Mouse (Mus musculus) 3T3-L1 (cell line): ENCODE results near the gene Bmp10.
A peak's percentile ranks its signal among the peaks of the same experiment; 100 is the strongest.

ENCODE experiments used
- DNase-seq: peaks from one replicate; pipeline ENCODE4 v3.0.0-alpha.2; 2015; ENCODE audit warnings: low read depth, low spot score

The Bmp10 gene

GRCm38 (mm10) chr6:87428487-87429044 lies at the start of gene Bmp10:
Gene Bmp10 (plus strand): TSS chr6:87428994.
- no peak for DNase-seq

- peak; percentile 27 for DNase-seq
Measured at GRCm38 (mm10) chr6:87383926-87384691, 44.7 kb upstream of the Bmp10 start.

- DNase-seq, result peak; percentile 19
Measured at GRCm38 (mm10) chr6:87384761-87385160, 44.0 kb upstream of the Bmp10 start.

- peak; percentile 96 for DNase-seq
Measured at GRCm38 (mm10) chr6:87386203-87386602, 42.6 kb upstream of the Bmp10 start.

GRCm38 (mm10) chr6:87386681-87387080 lies 42.1 kb upstream of the Bmp10 start:
- DNase-seq, result peak; percentile 81

GRCm38 (mm10) chr6:87388877-87389276 lies 39.9 kb upstream of the Bmp10 start, which contains the start of gene Gkn3:
Gene Gkn3 (minus strand): TSS chr6:87388935.
- DNase-seq, result no peak

GRCm38 (mm10) chr6:87389455-87389989 lies 39.3 kb upstream of the Bmp10 start:
- DNase-seq, result no peak

- DNase-seq, result peak; percentile 20
Measured at GRCm38 (mm10) chr6:87393466-87394205, 35.2 kb upstream of the Bmp10 start.

- DNase-seq, result no peak
Measured at GRCm38 (mm10) chr6:87394783-87395182, 34.0 kb upstream of the Bmp10 start.

GRCm38 (mm10) chr6:87399137-87399536 lies 29.7 kb upstream of the Bmp10 start:
- peak; percentile 85 for DNase-seq

GRCm38 (mm10) chr6:87399886-87400566 lies 28.8 kb upstream of the Bmp10 start:
- DNase-seq, result no peak

- no peak for DNase-seq
Measured at GRCm38 (mm10) chr6:87401456-87401855, 27.3 kb upstream of the Bmp10 start.

- no peak for DNase-seq
Measured at GRCm38 (mm10) chr6:87412011-87412410, 16.8 kb upstream of the Bmp10 start.

- DNase-seq, result peak; percentile 44
Measured at GRCm38 (mm10) chr6:87422304-87422703, 6.5 kb upstream of the Bmp10 start.

GRCm38 (mm10) chr6:87424037-87424816 lies 4.6 kb upstream of the Bmp10 start:
- DNase-seq, result no peak

- no peak for DNase-seq
Measured at GRCm38 (mm10) chr6:87426954-87427353, 1.8 kb upstream of the Bmp10 start.

- no peak for DNase-seq
Measured at GRCm38 (mm10) chr6:87427616-87428015, 1.2 kb upstream of the Bmp10 start.

GRCm38 (mm10) chr6:87435791-87436190 lies 7.0 kb downstream of the Bmp10 start:
- DNase-seq, result peak; percentile 80

- no peak for DNase-seq
Measured at GRCm38 (mm10) chr6:87436745-87437144, 8.0 kb downstream of the Bmp10 start.

GRCm38 (mm10) chr6:87443253-87443652 lies 14.5 kb downstream of the Bmp10 start:
- no peak for DNase-seq

GRCm38 (mm10) chr6:87445222-87445621 lies 16.4 kb downstream of the Bmp10 start:
- no peak for DNase-seq
